Mouse (Mus musculus): ENCODE measurements around the gene Fchsd2. TPM values are rescaled to one million over a fixed set of nuclear protein-coding genes. Genes with fewer than 3 reads are reported as not detected.
A peak's percentile ranks its signal among the peaks of the same experiment; 100 is the strongest.

The Fchsd2 gene
- polyA plus RNA-seq, 1 experiment from 2014 or later = 14.2 TPM

- DNase-seq (ENCODE audit: low spot score) = no peak
- Histone ChIP-seq H3K27me3 (replicated peaks; ENCODE audit: control insufficient read depth, insufficient read depth, low read length) (no peaks in the 10 kb centered on the region), H3K4me2 (no peak overlapping the region), H3K27ac (ENCODE audit: low read depth, low read length) (no peak overlapping the region), H3K4me3 (ENCODE audit: low read depth, low read length) (no peak overlapping the region), H3K4me1 (replicated peaks; ENCODE audit: control insufficient read depth, insufficient read depth, low read length) (peaks cover 2% of the 10 kb centered on the region; the same call in 1 of the 2 replicates), H3K9ac (ENCODE audit: low read depth, low read length) (no peak overlapping the region), H3K36me3 (ENCODE audit: control insufficient read depth, insufficient read depth, low read length) (no peaks in the 10 kb centered on the region), H3K9me3 (ENCODE audit: control insufficient read depth, low read length) (no peaks in the 10 kb centered on the region)
- WGBS = 71% methylated on average over 10 of the region's 10 CpGs
- no peak for ATAC-seq (replicated peaks; ENCODE audit: low FRiP score)
These were observed 8.6 kb downstream of the Fchsd2 start for GRCm38 (mm10) chr7:101101156-101101691.

GRCm38 (mm10) chr7:101106666-101107065, 14.0 kb downstream of the Fchsd2 start:
- ATAC-seq (replicated peaks; ENCODE audit: low FRiP score) = no peak

GRCm38 (mm10) chr7:101107073-101107810, 14.6 kb downstream of the Fchsd2 start:
- Histone ChIP-seq H3K36me3 (ENCODE audit: control insufficient read depth, insufficient read depth, low read length) (peaks cover 8% of the 10 kb centered on the region; the same call in 1 of the 2 replicates), H3K4me3 (ENCODE audit: low read depth, low read length) (peak overlapping the region; percentile 69), H3K27me3 (replicated peaks; ENCODE audit: control insufficient read depth, insufficient read depth, low read length) (no peaks in the 10 kb centered on the region), H3K4me1 (replicated peaks; ENCODE audit: control insufficient read depth, insufficient read depth, low read length) (peaks cover 32% of the 10 kb centered on the region), H3K9me3 (ENCODE audit: control insufficient read depth, low read length) (no peaks in the 10 kb centered on the region), H3K27ac (ENCODE audit: low read depth, low read length) (peak overlapping the region; percentile 75; the same call in 1 of the 2 replicates), H3K4me2 (peak overlapping the region; percentile 93), H3K9ac (ENCODE audit: low read depth, low read length) (peak overlapping the region; percentile 74)
- DNase-seq (ENCODE audit: low spot score) = no peak
- ATAC-seq (replicated peaks; ENCODE audit: low FRiP score) = no peak
- 25% methylated on average over 5 of the region's 5 CpGs for WGBS

More at GRCm38 (mm10) chr7:101106666-101107065, 14.0 kb downstream of the Fchsd2 start:
- Histone ChIP-seq H3K36me3 (ENCODE audit: control insufficient read depth, insufficient read depth, low read length) (peaks cover 8% of the 10 kb centered on the region; the same call in 1 of the 2 replicates), H3K4me3 (ENCODE audit: low read depth, low read length) (no peak overlapping the region), H3K9me3 (ENCODE audit: control insufficient read depth, low read length) (no peaks in the 10 kb centered on the region), H3K4me2 (no peak overlapping the region), H3K4me1 (replicated peaks; ENCODE audit: control insufficient read depth, insufficient read depth, low read length) (peaks cover 32% of the 10 kb centered on the region), H3K9ac (ENCODE audit: low read depth, low read length) (no peak overlapping the region), H3K27ac (ENCODE audit: low read depth, low read length) (no peak overlapping the region), H3K27me3 (replicated peaks; ENCODE audit: control insufficient read depth, insufficient read depth, low read length) (no peaks in the 10 kb centered on the region)
- no peak for DNase-seq (ENCODE audit: low spot score)
- WGBS = 47% methylated on average over 2 of the region's 2 CpGs

DNA sequence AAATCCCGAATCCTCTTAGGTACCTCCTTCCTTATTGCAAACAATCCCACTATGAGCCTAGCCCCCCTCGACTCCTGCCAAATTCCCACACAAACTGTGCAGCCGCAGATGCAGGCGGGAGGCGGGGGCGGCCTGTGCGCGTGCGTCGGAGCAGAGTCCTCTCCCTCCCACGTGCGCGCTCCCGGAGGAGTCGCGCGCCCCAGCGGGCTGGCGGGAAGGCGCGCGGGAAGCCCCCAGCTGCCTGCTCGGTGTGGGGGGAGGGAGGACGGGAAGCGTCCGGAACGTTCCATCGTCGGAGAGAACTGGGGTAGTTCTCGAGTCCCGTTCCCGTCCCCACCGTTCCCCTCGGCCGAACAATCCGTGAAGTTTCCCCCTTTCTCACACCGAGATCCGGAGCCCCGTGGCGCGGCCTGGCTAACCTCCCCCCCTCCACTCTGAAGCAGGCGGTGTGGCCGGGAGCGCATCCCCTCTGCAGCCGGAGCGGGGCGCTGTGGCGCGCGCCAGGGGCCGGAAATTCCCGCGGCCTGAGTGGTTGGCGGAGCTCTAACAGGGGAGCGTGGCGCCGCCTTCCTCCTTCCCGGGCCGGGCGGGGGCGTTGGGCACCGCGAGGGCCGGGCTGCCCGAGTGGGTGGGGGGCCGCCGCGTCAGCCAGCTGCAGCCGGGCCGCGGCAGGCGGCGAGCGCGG, 15.4 kb downstream of the Fchsd2 start:
- H3K9me3 ChIP-seq (ENCODE audit: control insufficient read depth, low read length) = no peaks in the 10 kb centered on the region
- H3K27ac ChIP-seq (ENCODE audit: low read depth, low read length) = peak overlapping the region; percentile 75
- H3K4me1 ChIP-seq (replicated peaks; ENCODE audit: control insufficient read depth, insufficient read depth, low read length) = peaks cover 32% of the 10 kb centered on the region
- under 1% methylated on average over 69 of the region's 75 CpGs for WGBS
- H3K4me3 ChIP-seq (ENCODE audit: low read depth, low read length) = peak overlapping the region; percentile 69
- ATAC-seq (replicated peaks; ENCODE audit: low FRiP score) (peak; percentile 92), DNase-seq (ENCODE audit: low spot score) (peak; percentile 99)
- H3K36me3 ChIP-seq (ENCODE audit: control insufficient read depth, insufficient read depth, low read length) = peaks cover 8% of the 10 kb centered on the region; the same call in 1 of the 2 replicates
- no peaks in the 10 kb centered on the region for H3K27me3 ChIP-seq (replicated peaks; ENCODE audit: control insufficient read depth, insufficient read depth, low read length)
- peak overlapping the region; percentile 74 for H3K9ac ChIP-seq (ENCODE audit: low read depth, low read length)
- H3K4me2 ChIP-seq = peak overlapping the region; percentile 93

DNA sequence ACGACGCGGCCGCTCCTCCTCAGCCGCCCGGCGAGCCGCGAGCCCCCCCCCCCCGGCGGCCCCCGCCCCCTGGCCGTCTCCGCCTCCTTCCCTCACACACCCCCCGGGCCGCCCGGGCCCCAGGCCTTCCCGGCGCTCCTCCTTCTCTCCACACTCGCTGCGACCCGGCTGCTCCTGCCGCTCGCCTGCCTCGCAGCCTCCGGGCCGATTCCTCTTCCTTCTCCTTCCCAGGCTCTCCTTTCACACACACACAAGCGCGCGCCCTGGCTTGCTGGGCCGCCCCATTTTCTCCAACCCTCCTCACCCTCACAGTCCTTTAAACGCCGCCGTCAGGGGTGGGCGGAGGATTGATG, 16.0 kb downstream of the Fchsd2 start:
- Histone ChIP-seq H3K9me3 (ENCODE audit: control insufficient read depth, low read length) (peaks cover 2% of the 10 kb centered on the region; the same call in 1 of the 2 replicates), H3K36me3 (ENCODE audit: control insufficient read depth, insufficient read depth, low read length) (peaks cover 11% of the 10 kb centered on the region), H3K9ac (ENCODE audit: low read depth, low read length) (peak overlapping the region; percentile 74), H3K4me1 (replicated peaks; ENCODE audit: control insufficient read depth, insufficient read depth, low read length) (peaks cover 32% of the 10 kb centered on the region), H3K4me3 (ENCODE audit: low read depth, low read length) (peak overlapping the region; percentile 69), H3K4me2 (peak overlapping the region; percentile 93), H3K27ac (ENCODE audit: low read depth, low read length) (peak overlapping the region; percentile 75), H3K27me3 (replicated peaks; ENCODE audit: control insufficient read depth, insufficient read depth, low read length) (no peaks in the 10 kb centered on the region)
- under 1% methylated on average over 24 of the region's 35 CpGs for WGBS
- ATAC-seq (replicated peaks; ENCODE audit: low FRiP score) (peak; percentile 82), DNase-seq (ENCODE audit: low spot score) (peak; percentile 86)

DNA sequence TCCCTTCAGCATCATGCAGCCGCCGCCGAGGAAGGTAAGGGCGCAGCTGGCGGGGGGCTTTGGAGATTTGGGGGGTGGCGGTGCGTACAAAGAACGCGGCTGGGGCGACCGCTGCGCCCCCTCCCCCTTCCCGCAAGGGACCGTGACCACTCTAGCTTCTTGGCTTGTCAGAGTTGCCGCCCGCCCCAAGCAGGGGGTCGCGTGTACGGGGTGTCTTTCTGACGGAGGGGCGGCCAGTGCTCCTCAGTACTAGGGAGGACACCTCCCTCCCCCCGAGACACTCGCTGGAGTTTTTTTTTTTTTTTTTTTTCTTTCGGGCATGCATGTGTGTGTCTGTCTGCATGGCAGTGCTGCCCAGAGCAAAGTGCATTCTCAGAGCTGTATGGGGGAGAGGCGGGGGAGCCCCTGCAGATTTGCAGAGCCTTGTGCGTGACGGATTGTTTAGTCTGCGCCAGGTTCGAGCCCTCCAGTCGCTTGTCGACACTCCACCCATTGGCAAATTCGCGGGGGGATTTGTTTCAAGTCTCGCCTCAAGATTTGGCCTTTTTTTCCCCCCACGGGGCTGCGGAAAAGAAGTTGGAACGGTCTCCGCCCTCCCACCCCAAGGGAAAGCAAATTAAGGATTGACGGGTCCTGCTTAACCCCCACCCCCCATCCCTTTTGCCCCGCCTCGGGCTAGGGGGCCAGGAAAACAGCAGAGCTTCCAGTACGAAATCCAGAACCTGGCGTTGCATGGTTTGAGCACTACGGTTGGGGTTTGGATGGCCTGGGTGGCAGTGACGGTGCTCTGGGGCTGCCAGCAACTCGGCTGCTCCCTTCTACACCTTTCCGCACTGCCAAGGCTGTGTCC, 16.6 kb downstream of the Fchsd2 start:
- Histone ChIP-seq H3K36me3 (ENCODE audit: control insufficient read depth, insufficient read depth, low read length) (peaks cover 11% of the 10 kb centered on the region), H3K4me2 (peak overlapping the region; percentile 93), H3K27me3 (replicated peaks; ENCODE audit: control insufficient read depth, insufficient read depth, low read length) (no peaks in the 10 kb centered on the region), H3K4me1 (replicated peaks; ENCODE audit: control insufficient read depth, insufficient read depth, low read length) (peaks cover 32% of the 10 kb centered on the region), H3K4me3 (ENCODE audit: low read depth, low read length) (peak overlapping the region; percentile 69), H3K27ac (ENCODE audit: low read depth, low read length) (peak overlapping the region; percentile 75), H3K9ac (ENCODE audit: low read depth, low read length) (peak overlapping the region; percentile 74), H3K9me3 (ENCODE audit: control insufficient read depth, low read length) (peaks cover 2% of the 10 kb centered on the region; the same call in 1 of the 2 replicates)
- ATAC-seq (replicated peaks; ENCODE audit: low FRiP score) = peak; percentile 8; the same call in 1 of the 2 replicates
- peak; percentile 71 for DNase-seq (ENCODE audit: low spot score)
- under 1% methylated on average over 45 of the region's 47 CpGs for WGBS

DNA sequence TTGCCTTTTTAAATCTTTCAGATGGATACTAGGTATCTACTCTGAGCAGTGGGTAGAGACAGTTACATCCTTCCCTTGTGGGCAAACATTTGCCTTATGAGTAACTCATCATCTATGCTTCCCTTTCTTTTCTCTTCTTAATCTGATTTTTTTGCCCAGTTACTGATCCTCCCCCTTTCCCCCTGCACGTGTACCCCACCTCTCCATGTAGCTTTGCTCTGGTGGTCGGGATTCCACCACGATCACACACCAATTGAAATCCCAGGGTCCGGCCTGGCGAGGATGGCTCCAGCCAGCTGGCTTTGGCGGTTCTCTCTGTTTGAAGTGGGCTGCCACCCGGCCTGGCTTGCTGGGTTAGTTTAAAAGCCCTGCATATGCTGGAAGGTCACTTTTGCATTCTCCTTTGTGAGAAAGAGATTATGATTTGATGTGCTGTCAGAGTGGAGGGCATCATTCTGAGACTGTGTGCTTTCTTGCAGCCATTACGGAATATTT, 17.2 kb downstream of the Fchsd2 start:
- ATAC-seq (replicated peaks; ENCODE audit: low FRiP score) = no peak
- peak overlapping the region; percentile 69 for H3K4me3 ChIP-seq (ENCODE audit: low read depth, low read length)
- H3K4me2 ChIP-seq = peak overlapping the region; percentile 93
- H3K36me3 ChIP-seq (ENCODE audit: control insufficient read depth, insufficient read depth, low read length) = peaks cover 11% of the 10 kb centered on the region
- 23% methylated on average over 8 of the region's 8 CpGs for WGBS
- peak; percentile 39 for DNase-seq (ENCODE audit: low spot score)
- H3K4me1 ChIP-seq (replicated peaks; ENCODE audit: control insufficient read depth, insufficient read depth, low read length) = peaks cover 32% of the 10 kb centered on the region
- H3K27ac ChIP-seq (ENCODE audit: low read depth, low read length) = peak overlapping the region; percentile 19; the same call in 1 of the 2 replicates
- no peaks in the 10 kb centered on the region for H3K27me3 ChIP-seq (replicated peaks; ENCODE audit: control insufficient read depth, insufficient read depth, low read length)
- peaks cover 2% of the 10 kb centered on the region; the same call in 1 of the 2 replicates for H3K9me3 ChIP-seq (ENCODE audit: control insufficient read depth, low read length)
- peak overlapping the region; percentile 74 for H3K9ac ChIP-seq (ENCODE audit: low read depth, low read length)

GRCm38 (mm10) chr7:101113410-101113809, 20.7 kb downstream of the Fchsd2 start:
- no peaks in the 10 kb centered on the region for H3K27me3 ChIP-seq (replicated peaks; ENCODE audit: control insufficient read depth, insufficient read depth, low read length)
- WGBS = 67% methylated on average over 3 of the region's 3 CpGs
- no peak for DNase-seq (ENCODE audit: low spot score)
- no peak overlapping the region for H3K4me3 ChIP-seq (ENCODE audit: low read depth, low read length)
- H3K9me3 ChIP-seq (ENCODE audit: control insufficient read depth, low read length) = peaks cover 2% of the 10 kb centered on the region; the same call in 1 of the 2 replicates
- no peak overlapping the region for H3K9ac ChIP-seq (ENCODE audit: low read depth, low read length)
- no peak overlapping the region for H3K27ac ChIP-seq (ENCODE audit: low read depth, low read length)
- H3K4me1 ChIP-seq (replicated peaks; ENCODE audit: control insufficient read depth, insufficient read depth, low read length) = peaks cover 15% of the 10 kb centered on the region
- H3K4me2 ChIP-seq = no peak overlapping the region
- ATAC-seq (replicated peaks; ENCODE audit: low FRiP score) = no peak
- H3K36me3 ChIP-seq (ENCODE audit: control insufficient read depth, insufficient read depth, low read length) = peaks cover 21% of the 10 kb centered on the region
